Mouse (Mus musculus) urinary bladder, postnatal 14 days (tissue): Measurements from ENCODE around the gene LTO1.

Source experiments
- DNase-seq: peaks from one replicate; pipeline ENCODE4 v3.0.0; 2021; ENCODE audit warnings: low spot score

The LTO1 gene

DNA sequence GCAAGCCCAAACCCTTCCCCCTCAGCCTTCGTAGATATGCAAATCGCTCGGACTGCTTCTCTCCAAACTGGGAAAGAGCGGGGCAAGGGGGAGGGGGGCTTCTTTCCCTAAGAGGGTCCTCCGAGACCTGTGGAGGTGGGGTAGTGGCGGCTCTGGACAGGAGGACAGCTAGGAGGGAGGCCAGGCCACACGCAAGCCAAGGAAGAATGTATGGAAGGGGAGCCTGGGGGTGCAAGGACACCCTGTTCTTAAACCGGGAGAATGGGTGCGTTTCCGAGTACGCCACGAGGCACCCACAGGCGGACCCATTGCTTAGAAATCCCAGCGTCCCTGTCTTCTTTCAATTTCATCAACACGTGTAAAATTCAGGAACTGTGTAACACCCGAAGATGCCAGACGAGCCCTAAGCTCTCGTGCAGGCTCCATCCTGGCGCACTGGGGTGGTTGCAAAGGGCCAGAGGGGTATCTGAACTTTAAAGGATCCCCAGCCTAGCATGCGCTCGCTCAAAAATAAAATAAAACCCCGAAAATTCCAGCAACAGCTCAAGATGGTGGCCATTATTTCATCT is 25.2 kb downstream of the LTO1 start:
- no peak for DNase-seq

DNA sequence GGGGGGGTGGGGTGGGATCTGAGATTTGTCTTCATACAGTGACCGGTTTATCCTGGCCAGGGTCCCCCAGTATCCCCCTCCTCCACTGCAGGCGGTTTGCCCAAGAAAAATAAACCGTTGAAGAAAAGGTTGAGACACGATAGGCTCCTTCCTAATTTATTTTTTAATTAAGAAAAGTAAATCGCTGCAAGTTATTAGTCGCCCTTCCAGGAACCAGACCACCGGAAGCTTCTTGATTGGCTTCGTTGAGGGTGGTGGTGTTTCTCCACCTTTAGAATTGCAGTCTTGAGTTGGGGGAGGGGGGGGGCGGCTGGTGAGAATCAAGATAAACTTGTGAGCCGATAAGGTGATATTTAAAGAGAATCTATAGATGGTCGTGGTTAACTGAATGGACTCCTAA is 25.7 kb downstream of the LTO1 start:
- no peak for DNase-seq

DNA sequence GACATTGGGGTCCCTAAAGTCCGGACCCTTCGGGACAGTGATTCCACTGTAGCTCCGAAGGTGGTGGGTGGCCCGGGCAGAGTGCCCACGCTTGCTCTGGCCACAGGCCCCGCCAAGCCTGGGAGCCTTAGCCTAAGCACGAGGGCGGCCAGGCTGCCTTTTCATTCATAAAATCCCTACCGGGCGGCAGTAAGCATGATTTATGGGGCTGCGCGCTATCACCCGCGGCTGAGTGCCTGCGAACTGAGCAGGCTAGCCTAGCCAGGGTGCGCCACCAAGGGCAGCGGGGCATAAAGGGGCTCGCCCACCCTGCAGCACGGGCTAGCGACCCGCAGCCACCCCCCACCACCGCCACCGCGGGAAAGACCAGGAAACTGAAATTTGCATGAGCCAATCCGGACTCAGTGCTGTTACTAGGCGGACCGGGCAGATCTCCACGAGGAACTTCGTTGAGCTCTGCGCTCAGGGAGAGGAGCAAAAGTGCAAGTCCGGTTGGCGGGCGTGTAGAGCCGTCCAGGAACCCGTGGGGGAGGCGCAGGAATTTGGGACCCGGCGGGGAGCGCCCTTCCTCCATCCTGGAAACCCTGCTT is 26.4 kb downstream of the LTO1 start:
- DNase-seq, result peak; percentile 89

DNA sequence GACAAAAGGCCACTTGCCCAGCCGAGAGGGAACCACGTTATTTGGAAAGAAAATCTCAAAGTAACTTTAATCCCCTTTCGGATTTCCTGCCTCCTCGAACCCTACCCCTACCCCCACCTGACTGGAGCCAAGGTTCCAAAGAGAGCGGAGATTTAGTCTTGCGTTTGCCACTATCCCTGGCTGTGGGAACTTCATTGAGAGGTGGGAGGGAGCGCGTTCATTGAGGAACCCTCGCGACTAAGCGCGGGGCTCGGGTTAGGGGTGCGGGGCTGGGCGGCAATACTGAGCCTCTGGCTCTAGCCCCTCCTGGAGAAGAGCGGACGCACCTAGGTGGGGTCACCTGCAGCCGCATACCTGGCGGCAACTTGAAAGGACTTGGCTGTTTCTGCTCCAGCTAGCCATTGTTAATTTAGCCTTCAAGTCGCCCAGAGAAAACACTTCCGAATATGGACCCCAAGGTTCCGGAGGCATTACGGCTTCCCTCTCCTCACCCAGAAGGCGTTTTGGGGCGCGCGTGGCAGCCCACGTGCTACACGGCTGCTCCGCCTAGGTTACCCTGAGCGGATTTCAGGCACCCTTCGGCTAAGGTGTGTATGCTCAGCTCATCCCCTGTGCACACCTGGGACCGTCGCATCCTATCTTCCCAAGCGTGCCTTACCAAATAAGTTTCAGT is 27.3 kb downstream of the LTO1 start:
- no peak for DNase-seq

DNA sequence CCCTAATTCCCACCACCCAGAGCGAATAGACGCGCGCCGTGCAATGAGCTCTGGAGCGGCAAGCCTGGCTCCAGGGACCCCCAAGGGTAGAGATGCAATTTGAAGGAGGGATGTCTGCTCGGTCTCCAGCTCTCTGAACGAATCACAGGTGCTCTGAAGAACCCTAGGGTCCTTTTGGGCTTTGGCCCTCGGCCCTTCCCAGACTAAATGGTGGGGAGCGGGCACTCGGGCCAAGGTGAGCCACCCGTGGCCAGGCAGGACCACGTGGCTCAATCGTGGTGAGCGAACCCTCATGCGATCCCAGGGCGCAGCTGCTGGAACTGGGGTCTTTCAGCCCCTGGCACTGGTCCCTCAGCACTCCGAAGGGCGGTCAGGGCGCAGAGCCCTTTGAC is 27.8 kb downstream of the LTO1 start:
- no peak for DNase-seq

DNA sequence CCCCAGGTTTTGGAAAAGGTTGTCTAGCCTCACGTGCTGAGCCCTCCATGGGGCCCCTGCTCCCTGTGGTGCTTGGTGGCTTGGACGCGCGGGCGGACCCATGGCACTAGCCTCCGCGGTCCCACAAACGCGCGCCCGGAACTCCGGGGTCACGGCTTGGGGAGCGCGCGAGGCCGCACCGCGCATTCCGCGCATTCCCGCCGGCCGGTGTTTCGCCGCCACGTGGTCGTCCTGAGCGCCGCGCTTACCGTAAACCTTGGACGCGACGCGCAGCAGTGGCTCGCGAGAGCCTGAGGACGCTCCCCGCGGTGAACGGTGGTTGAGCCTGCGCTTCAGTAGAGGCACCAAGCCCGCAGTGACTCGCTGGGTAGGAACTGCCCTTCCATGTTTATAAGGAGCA is 28.4 kb downstream of the LTO1 start:
- peak; percentile 81 for DNase-seq

- no peak for DNase-seq
Observed at GRCm38 (mm10) chr7:144958509-144959395, 43.9 kb downstream of the LTO1 start.

DNA sequence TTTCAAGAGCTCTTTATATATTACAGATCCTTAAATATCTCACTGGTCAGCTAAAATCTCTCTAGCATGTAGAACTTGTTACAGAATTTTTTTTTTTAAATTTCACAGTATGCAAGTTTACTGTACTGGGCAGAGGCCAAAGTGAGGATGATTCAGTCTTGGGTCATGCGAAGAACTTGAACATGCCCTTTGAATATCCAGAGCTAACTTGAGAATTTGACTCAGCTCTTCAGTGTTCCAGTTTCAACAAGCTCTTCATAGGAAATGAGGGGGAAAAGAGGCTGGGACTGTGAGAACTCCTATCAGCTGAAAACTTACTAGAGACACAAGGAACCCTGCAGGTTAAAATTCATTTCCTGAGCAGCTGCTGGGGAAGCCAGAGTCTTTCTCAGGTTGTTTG is 49.0 kb downstream of the LTO1 start:
- no peak for DNase-seq

GRCm38 (mm10) chr7:144964316-144964715 is 49.4 kb downstream of the LTO1 start:
- no peak for DNase-seq

GRCm38 (mm10) chr7:144965893-144966292 is 51.0 kb downstream of the LTO1 start:
- DNase-seq, result no peak

GRCm38 (mm10) chr7:144970997-144971768 is 56.3 kb downstream of the LTO1 start:
- DNase-seq, result peak; percentile 82

GRCm38 (mm10) chr7:144971769-144972168 is 56.9 kb downstream of the LTO1 start:
- DNase-seq, result peak; percentile 36

DNA sequence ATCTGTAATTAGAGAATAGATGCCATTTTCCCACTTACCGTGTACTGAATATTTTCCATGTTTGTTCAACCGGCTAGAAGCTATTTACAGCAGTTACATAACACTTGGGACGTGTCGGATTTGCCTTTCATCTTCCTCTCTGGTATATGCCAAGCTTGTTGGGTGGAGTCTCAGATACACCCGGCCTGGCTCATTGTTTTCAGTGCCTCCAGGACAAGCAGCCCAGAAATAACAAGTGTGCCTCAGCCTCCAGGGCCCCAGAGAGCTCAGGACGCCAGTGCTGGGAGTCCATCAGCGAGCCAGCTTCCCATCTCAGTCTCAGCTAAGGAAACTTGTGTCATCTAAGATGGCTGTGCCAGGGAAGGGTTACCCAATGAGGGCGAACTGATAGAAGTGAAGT is 58.6 kb downstream of the LTO1 start:
- no peak for DNase-seq

DNA sequence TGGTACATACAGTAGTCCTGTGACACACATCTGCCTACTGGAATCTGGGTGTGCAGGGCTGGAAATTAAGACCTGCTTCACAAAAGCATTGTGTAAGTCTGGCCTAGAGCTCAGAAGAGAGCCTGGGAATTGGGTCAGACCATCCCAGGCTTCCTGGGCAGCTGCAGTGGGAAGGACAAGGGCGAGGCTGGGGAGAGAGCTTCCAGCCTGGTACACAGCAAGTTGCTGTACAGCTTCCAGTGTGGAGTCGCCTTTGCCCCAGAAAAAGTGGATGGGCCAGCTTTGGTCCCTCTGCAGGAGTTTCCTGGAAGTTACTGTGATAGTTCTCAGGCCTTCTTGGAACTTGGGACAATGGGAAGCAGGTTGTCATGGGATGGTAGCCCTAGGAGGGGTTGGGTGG is 62.2 kb downstream of the LTO1 start:
- DNase-seq, result peak; percentile 26

DNA sequence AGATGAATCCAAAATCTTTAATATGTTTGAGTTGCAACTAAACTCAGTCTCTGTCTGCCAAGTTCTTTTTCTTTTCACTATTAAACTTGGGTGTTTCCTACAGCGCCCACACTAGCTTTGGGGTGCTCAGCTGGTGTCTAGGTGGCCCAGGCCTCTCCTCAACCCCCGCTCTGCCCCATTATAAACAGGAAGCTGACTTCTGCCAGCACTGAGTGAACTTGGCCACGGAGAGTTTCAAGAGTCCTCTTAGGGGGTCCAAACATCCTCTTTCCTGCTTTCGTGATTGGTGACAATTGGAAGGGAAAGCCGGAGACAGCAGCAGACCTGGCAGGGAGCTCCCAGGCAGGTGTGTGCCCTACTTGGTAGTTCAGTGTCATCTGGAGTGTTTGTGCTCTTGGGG is 64.9 kb downstream of the LTO1 start:
- DNase-seq, result no peak
